Mouse (Mus musculus) intestine, embryonic 14.5 days (tissue): ENCODE data around the gene Vmn2r85. TPM values are rescaled to one million over a fixed set of nuclear protein-coding genes. Genes with fewer than 3 reads are reported as not detected.
A peak's percentile ranks its signal among the peaks of the same experiment; 100 is the strongest.
"Not testable (repeated sequence)": the region's sequence is repeated elsewhere in the genome, so short reads cannot be mapped to it uniquely, and the experiment has no call there.

Experiments
- ATAC-seq: fragments of 200-750 bp; cut with Nextera tagmentation; replicated peaks from 2 replicates; pipeline ENCODE4 v1.8.0; 2017; ENCODE audit warnings: low read depth, moderate number of reproducible peaks, moderate TSS enrichment, moderate library complexity; ENCODE audit not compliant: low FRiP score, low TSS enrichment
- DNase-seq: peaks from one replicate; pipeline ENCODE4 v3.0.0-alpha.2; 2018; ENCODE audit warnings: low spot score
- H3K27ac ChIP-seq: fragments of 300-500 bp; sonication (generic); 2 replicates; pipeline ENCODE4 v1.5.1; 2014; ENCODE audit warnings: low read depth, mild to moderate bottlenecking, control low read depth
- H3K27me3 ChIP-seq: fragments of 300-500 bp; sonication (generic); replicated peaks from 2 replicates; pipeline ENCODE4 v1.6.1; 2014; ENCODE audit warnings: low read length, control low read depth; ENCODE audit not compliant: control insufficient read depth, insufficient read depth
- H3K36me3 ChIP-seq: fragments of 300-500 bp; sonication (generic); 2 replicates; pipeline ENCODE4 v1.6.1; 2014; ENCODE audit warnings: low read length, control low read depth; ENCODE audit not compliant: control insufficient read depth, insufficient read depth
- H3K4me1 ChIP-seq: fragments of 300-500 bp; sonication (generic); replicated peaks from 2 replicates; pipeline ENCODE4 v1.6.1; 2014; ENCODE audit warnings: low read length, control low read depth, mixed read lengths; ENCODE audit not compliant: control insufficient read depth, insufficient read depth
- H3K4me2 ChIP-seq: fragments of 300-500 bp; sonication (generic); 2 replicates; pipeline ENCODE4 v1.6.1; 2014; ENCODE audit warnings: low read length
- H3K4me3 ChIP-seq: fragments of 300-500 bp; sonication (generic); 2 replicates; pipeline ENCODE4 v1.5.1; 2014; ENCODE audit warnings: low read depth, low read length, control low read depth, mixed read lengths
- H3K9ac ChIP-seq: fragments of 300-500 bp; sonication (generic); 2 replicates; pipeline ENCODE4 v1.6.1; 2014; ENCODE audit warnings: mild to moderate bottlenecking, low read length
- H3K9me3 ChIP-seq: fragments of 300-500 bp; sonication (generic); 2 replicates; pipeline ENCODE4 v1.6.1; 2016; ENCODE audit warnings: low read length, control low read depth; ENCODE audit not compliant: control insufficient read depth
- WGBS: fragments of 180-500 bp; shearing (Covaris S2); extraction: QIAGEN DNeasy Blood & Tissue Kit; methylation state at CpG from one replicate; pipeline ENCODE4 v1.1.7; 2014; 5-methylcytosine and 5-hydroxymethylcytosine counted together
- polyA plus RNA-seq: library from polyadenylated mRNA; unstranded; fragments of >200 nt; fragmentation: Nextera tagmentation; extraction: Ambion mirVana; gene quantifications from 2 replicates; pipeline ENCODE4 v1.2.1, GENCODE M21; 2014

Vmn2r85 gene
- polyA plus RNA-seq, 1 experiment from 2014 or later: not detected

DNA sequence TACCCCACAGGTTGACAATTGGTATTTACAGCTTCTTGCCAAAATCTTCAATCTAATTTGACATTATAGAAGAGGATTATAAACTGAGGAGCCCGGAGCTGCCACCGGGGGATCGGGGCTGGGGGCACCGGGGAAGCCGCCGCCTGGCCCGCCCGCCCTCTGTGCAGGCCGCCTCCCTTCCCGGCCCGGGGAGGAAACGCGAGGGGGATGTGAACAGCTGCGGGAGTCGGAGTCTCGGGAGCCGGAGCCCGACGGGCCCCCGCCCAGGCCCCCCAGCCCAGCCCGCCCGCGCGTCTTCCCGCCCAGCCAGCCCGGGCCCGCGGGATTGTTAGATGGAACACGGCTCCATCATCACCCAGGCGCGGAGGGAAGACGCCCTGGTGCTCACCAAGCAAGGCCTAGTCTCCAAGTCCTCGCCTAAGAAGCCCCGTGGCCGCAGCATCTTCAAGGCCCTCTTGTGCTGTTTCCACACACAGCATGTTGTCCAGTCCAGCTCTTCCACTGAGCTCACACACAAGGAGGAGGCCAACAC lies 17.3 kb downstream of the Vmn2r85 start:
- peak; percentile 68 for ATAC-seq

DNA sequence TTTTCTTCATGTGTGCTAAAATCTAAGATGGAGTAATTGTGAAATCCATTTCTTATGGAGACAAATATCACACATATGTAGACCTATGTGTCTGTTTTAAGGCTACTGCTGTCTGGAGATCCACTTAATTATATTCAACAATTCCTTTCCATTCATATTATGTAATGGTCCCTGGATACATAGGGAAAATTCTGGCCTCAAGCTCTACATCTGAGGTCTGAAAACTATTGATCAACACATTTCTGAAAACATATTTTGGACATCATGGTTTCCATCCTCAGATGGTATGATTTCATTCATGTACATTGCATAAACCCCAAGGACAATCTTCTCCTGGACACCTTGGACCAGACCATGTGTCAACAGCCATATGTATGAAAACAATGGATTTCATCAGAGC lies 35.3 kb downstream of the Vmn2r85 start, which contains the start of gene Vmn2r84:
Gene Vmn2r84, minus strand, starts transcription at position 101 of the 400 bp plus-strand sequence.
- H3K9ac ChIP-seq: no peak within 1 kb of the TSS
- H3K36me3 ChIP-seq: no peaks in the 10 kb centered on the region
- no peak within 1 kb of the TSS for H3K4me2 ChIP-seq
- H3K4me3 ChIP-seq: no peak within 1 kb of the TSS
- DNase-seq (no peak), ATAC-seq (no peak)
- H3K27ac ChIP-seq: no peak within 1 kb of the TSS
- no peaks in the 10 kb centered on the region for H3K27me3 ChIP-seq
- H3K9me3 ChIP-seq: no peaks in the 10 kb centered on the region
- H3K4me1 ChIP-seq: no peaks in the 10 kb centered on the region

More for the DNA sequence above, 17.3 kb downstream of the Vmn2r85 start:
- H3K27ac ChIP-seq, H3K36me3 ChIP-seq, H3K4me3 ChIP-seq, H3K27me3 ChIP-seq, H3K4me1 ChIP-seq, H3K4me2 ChIP-seq, H3K9me3 ChIP-seq, H3K9ac ChIP-seq, DNase-seq: not testable (repeated sequence)
- 50% methylated on average over 27 of the region's 35 CpGs for WGBS

DNA sequence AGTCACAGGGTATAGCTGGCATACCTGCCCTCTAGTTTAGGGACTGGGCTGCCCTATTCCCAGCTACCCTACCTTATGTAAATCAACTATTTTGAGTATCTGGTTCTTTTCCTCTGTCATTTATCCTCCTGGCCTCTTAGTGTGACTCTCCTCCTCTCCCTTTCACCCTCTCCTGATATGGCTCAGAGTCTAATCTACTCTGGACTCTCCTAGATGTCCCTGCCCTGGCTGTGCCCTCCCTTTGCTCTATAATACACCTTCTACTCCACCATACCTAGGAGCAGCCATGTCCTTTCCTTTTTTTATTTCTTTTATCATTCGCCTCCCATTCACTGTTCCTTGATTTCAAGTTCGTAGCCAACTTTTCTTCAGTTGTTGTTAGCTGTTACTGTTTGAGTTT lies 54.4 kb downstream of the Vmn2r85 start:
- no peaks in the 10 kb centered on the region for H3K9me3 ChIP-seq
- no peak for DNase-seq
- no peaks in the 10 kb centered on the region for H3K4me1 ChIP-seq
- H3K9ac ChIP-seq: no peak overlapping the region
- no peak overlapping the region for H3K27ac ChIP-seq
- ATAC-seq: no peak
- H3K4me3 ChIP-seq: no peak overlapping the region
- no peak overlapping the region for H3K4me2 ChIP-seq
- H3K27me3 ChIP-seq: no peaks in the 10 kb centered on the region
- 90% methylated on average over 2 of the region's 2 CpGs for WGBS
- no peaks in the 10 kb centered on the region for H3K36me3 ChIP-seq

DNA sequence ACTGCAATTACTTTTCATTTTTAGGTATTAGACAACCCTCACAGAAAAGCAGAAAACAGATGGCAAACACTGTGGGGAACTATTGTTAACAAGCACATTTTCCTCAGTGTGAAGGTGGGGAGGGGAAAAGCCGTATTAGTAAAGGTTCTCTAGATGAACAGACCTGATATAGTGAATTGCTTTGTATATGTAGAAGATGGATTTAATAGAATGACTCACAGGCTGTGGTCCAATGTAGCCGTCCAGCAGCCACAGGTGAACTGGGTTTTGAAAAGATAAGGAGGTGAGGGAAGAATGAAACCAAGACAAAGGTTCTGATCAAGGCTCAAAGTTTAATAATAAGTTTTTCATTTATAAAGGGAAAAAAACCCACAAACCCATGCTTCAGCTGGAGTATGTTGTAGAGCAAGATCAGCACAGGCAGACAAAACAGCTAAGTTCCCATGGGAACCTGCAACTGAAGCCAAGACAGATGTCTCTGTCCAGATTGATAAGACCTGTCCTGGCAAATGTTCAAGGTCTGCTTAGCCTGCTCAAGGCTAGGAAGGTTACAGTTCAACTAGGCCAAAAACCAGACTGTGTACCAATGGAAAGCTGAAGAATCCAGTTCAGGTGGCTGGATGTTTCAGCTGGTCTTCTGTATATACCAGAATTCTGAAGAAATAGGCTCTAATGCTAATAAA lies 56.9 kb downstream of the Vmn2r85 start:
- Histone ChIP-seq H3K27me3 (no peaks in the 10 kb centered on the region), H3K36me3 (no peaks in the 10 kb centered on the region), H3K9ac (no peak overlapping the region), H3K9me3 (no peaks in the 10 kb centered on the region), H3K4me1 (no peaks in the 10 kb centered on the region), H3K4me3 (no peak overlapping the region), H3K27ac (no peak overlapping the region), H3K4me2 (no peak overlapping the region)
- ATAC-seq (no peak), DNase-seq (no peak)
- 77% methylated on average over 2 of the region's 2 CpGs for WGBS

DNA sequence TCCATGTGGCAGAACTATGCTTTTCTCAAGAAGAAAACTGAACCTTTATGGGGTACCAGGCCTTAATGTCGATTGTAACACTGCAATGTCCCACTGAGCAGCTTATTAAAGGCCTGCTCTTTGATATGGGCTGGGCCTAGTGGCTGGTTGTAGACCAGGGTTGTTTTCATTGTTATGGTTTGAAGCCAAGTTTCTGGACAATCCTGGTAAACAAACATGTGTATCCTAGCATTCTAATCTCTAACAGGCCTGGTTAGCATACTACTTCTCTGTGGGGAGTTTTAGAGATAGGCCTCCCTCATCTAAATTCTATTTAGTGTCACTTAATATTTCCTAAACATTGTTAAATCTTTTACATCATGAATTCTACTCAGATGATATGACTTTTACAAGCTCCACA lies 57.9 kb downstream of the Vmn2r85 start:
- Histone ChIP-seq H3K9ac (no peak overlapping the region), H3K9me3 (no peaks in the 10 kb centered on the region), H3K27ac (no peak overlapping the region), H3K27me3 (no peaks in the 10 kb centered on the region), H3K36me3 (no peaks in the 10 kb centered on the region), H3K4me2 (no peak overlapping the region), H3K4me1 (no peaks in the 10 kb centered on the region), H3K4me3 (no peak overlapping the region)
- WGBS: 59% methylated on average over 1 of the region's 1 CpGs
- DNase-seq: no peak
- ATAC-seq: no peak

DNA sequence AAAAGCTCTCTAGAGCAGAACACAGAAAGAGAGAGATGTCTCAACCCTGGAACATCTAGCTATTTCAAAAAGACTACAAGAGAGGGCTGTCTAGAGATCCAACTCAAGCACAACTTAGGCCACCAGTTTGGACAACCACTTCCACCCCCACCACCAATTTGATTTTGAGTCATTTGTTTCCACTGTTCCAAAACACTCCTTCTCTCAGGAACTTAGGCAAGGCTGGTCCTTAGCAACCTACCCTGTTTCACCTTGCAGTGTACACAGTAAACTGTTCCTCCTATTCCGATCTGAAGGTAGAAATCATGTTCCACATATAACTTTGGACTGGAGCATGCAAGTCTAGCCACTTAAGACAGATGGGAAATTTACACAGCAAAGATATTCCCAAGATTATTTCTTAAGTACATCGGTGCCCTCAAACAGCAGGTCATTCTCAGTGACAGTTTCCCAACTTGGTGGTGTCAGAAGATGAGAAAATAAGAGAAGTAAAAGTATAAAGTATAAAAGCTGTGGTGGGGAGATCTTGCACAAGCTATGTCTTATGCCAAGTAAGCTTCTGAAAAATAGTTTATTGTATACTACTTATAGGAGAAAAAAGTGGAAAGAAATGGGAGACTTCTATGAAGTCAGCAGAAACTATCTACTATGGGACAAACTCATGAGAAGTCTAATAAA lies 59.4 kb downstream of the Vmn2r85 start:
- WGBS: 85% methylated on average over 2 of the region's 2 CpGs

DNA sequence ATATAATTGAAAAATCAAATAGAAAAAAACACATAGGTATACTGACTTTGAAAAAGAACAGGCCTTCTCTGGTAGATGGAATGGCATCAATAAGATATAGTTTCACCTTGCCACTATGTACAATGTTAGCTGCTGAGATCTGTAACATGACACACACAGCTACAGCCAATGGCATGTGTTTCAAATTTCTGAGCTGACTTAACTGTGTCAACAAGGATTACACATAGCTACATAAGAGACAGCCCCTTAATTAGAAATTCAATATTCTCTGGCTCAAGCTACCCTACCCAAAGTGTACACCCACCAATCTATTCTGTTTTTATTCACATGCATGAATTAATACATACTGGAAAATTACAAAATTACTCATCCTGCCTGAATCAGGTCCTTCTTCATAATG lies 61.1 kb downstream of the Vmn2r85 start:
- Histone ChIP-seq H3K4me2 (no peak overlapping the region), H3K27ac (no peak overlapping the region), H3K4me3 (no peak overlapping the region), H3K27me3 (no peaks in the 10 kb centered on the region), H3K36me3 (no peaks in the 10 kb centered on the region), H3K9ac (no peak overlapping the region), H3K4me1 (no peaks in the 10 kb centered on the region), H3K9me3 (no peaks in the 10 kb centered on the region)
- DNase-seq (no peak), ATAC-seq (no peak)

More for the DNA sequence above, 59.4 kb downstream of the Vmn2r85 start:
- no peak overlapping the region for H3K4me3 ChIP-seq
- H3K27ac ChIP-seq: no peak overlapping the region
- no peak for ATAC-seq
- no peaks in the 10 kb centered on the region for H3K9me3 ChIP-seq
- no peaks in the 10 kb centered on the region for H3K36me3 ChIP-seq
- no peak for DNase-seq
- no peaks in the 10 kb centered on the region for H3K27me3 ChIP-seq
- H3K9ac ChIP-seq: no peak overlapping the region
- H3K4me2 ChIP-seq: no peak overlapping the region
- H3K4me1 ChIP-seq: no peaks in the 10 kb centered on the region

DNA sequence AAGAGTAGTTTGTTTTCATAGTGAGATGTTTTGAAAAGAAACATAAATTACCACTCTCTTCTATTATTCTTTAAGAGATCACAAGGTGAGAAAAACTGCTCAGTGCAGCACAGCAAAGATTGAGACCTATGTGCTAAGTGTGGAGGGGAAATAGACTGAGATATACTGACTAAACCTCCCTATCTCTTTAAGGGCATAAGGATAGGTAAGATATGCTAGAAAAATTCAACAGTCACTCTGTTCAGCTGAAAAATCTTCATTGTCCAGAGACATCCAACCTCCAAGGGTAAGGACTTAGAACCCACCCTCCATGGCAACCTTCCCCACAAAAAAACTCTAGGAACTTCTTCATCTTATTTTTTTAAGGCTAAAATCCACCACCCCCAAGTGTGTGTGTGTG lies 64.7 kb downstream of the Vmn2r85 start:
- H3K9me3 ChIP-seq: no peaks in the 10 kb centered on the region
- ATAC-seq (no peak), DNase-seq (no peak)
- H3K27ac ChIP-seq: no peak overlapping the region
- no peak overlapping the region for H3K9ac ChIP-seq
- H3K36me3 ChIP-seq: no peaks in the 10 kb centered on the region
- no peaks in the 10 kb centered on the region for H3K27me3 ChIP-seq
- H3K4me3 ChIP-seq: no peak overlapping the region
- H3K4me1 ChIP-seq: no peaks in the 10 kb centered on the region
- no peak overlapping the region for H3K4me2 ChIP-seq
